Mouse (Mus musculus): ENCODE data around the gene Olfr218. TPM values are rescaled to one million over a fixed set of nuclear protein-coding genes. Genes with fewer than 3 reads are reported as not detected.

Gene Olfr218
- total RNA-seq (2023) = not detected

DNA sequence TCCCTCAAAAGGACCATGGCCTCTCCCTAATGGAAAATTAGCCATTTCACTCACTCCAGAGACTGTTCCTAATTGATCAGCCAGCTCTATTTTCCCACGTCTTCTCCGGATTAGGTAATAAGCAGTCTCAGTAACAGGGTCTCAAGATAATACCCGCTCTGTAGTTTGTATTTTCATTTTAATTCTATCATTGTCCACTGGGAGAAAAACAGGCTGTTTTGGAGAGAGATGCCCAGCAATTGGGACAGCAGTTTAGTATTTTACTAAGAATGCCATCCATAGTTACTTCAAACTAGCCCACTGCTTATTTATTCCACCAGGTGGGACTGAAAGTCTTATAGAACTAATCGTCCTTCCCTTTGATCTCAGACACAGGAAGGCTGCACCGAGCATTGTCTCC is at the start of gene Olfr218:
TSS of gene Olfr218 (plus strand) at position 301 of the 400 bp plus-strand sequence.

GRCm38 (mm10) chr1:173190540-173190939 is 7.1 kb upstream of the Olfr218 start, which contains the start of gene Olfr1406:
Gene Olfr1406, minus strand, starts transcription at chr1:173190640.

DNA sequence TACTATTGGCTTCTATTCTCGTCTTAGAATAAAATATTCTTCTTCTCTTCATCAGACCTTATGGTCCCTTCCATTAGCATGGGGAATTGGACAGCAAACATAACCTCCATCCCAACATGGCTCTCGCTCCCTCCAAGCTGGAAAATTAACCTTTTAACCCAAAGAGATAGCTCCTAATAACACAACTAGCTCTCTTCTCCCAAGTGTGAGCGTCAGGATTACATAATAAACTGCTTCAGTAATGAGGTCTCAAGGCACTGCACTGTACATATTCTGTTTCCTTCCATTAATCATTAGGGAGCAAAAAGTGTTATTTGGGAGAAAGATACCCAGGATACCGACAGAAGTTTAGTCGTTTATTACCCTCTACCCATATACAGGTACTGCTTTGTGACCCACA is 14.5 kb downstream of the Olfr218 start, which contains the start of gene Olfr1404:
TSS of gene Olfr1404 (plus strand) at position 301 of the 400 bp plus-strand sequence.

GRCm38 (mm10) chr1:173227081-173227480 is 29.5 kb downstream of the Olfr218 start, which contains the start of gene Fcer1a:
Gene Fcer1a, minus strand, starts transcription at chr1:173227214.

Other genes starting within 250 kb of the Olfr218 start
- gene Olfr16, start 247.4 kb upstream of the Olfr218 start, total RNA-seq (2023) = not detected
- not detected for gene Olfr1408, start 60.4 kb upstream of the Olfr218 start, total RNA-seq (2023)
- not detected for gene Olfr1406, start 7.2 kb upstream of the Olfr218 start, total RNA-seq (2023)
- not detected for gene Olfr1404, start 14.6 kb downstream of the Olfr218 start, total RNA-seq (2023)
- gene Fcer1a, start 29.4 kb downstream of the Olfr218 start, total RNA-seq (2023) = under 1 TPM in 1 of 2 experiments, not detected in 1; 0.67 TPM
- gene Olfr418, start 68.2 kb downstream of the Olfr218 start, total RNA-seq (2023) = not detected
- not detected for gene Mptx2, start 80.0 kb downstream of the Olfr218 start, total RNA-seq (2023)
- gene Ackr1, start 135.9 kb downstream of the Olfr218 start, total RNA-seq (2023) = 1 to 10 TPM; 1.4 to 1.7 TPM
- 100 to 1,000 TPM; 155 to 171 TPM for gene Aim2, start 153.1 kb downstream of the Olfr218 start, total RNA-seq (2023)
- gene Cadm3, start 169.9 kb downstream of the Olfr218 start, total RNA-seq (2023) = 10 to 100 TPM; 10.6 to 10.9 TPM

Measured in monocyte, adult 59 days (primary cell).